Mouse (Mus musculus) erythroblast, embryonic 14.5 days (primary cell): ENCODE data around the gene Daw1.

ENCODE experiments used
- GATA1 ChIP-seq: IDR thresholded peaks from 2 replicates; pipeline ENCODE4 v1.6.1; 2012; ENCODE audit warnings: low read length, inconsistent platforms, mixed read lengths
- TAL1 ChIP-seq: IDR thresholded peaks from 3 replicates; pipeline ENCODE4 v1.6.1; 2012; ENCODE audit warnings: low read length, inconsistent platforms, mixed read lengths

DNA sequence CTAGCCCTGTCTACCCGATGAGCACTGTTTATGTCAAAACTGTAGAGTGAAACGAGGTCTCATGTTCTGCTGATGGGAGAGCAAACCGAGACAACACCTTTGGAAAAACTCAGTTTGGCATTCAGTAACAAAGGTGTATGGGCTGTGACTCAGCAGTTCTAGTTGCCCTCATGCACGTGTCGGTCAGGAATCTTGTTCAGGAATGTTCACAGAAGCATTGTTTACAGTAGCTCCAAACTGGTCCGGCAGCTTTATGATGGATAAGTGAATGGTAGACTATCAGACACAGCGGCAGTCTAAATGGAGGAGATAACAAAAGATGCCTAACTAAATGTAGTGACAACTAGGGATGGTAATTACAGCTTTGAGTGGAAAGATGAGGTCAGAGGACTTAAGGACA, 23.7 kb upstream of the Daw1 start:
- TF ChIP-seq GATA1 = no peak
- no peak for TF ChIP-seq TAL1
